Mouse (Mus musculus) adrenal gland, adult (tissue): Measurements from ENCODE around the gene Abcb8.

Experiments
- DNase-seq, 2 experiments: peaks; one replicate each; pipeline ENCODE4 v3.0.0; 2022 to 2023; ENCODE audit warnings: low spot score in 1 of 2; ENCODE audit not compliant: inconsistent age in 2 of 2

The Abcb8 gene

GRCm38 (mm10) chr5:24424861-24425411, 31.5 kb downstream of the Abcb8 start:
- DNase-seq: peak; percentile 89 to 95

DNA sequence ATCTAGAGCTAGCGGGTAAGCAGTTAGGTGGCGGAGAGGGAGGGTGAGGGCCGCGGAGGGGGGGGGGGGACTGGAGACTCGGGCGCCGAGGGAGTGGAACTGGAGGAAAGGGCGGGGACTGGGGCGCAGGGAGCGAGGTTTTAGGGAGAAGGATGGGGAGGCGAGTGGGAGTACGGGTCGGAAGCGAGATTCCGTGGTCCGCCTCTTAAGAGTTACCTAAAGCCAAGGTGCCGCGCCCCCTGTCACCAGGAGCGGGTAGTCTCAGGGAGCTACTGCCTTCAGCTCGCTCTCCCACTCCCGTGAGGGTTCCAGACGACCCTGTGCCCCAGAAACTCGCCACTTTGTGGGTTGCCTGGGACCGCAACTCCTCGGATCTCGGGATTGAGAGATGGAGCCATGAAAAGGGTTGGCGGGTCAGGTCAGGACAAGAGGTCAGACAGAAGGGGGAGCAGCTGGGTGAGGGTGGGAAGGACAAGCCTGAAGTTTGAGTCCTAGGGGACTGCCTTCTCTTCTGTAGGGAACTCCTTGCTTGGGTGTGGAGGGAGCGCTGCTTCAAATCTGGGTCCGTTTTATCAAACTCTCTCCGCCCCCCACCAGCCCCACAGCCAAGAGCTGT, 32.1 kb downstream of the Abcb8 start:
- peak in 1 of 2 experiments; percentile 70 for DNase-seq

DNA sequence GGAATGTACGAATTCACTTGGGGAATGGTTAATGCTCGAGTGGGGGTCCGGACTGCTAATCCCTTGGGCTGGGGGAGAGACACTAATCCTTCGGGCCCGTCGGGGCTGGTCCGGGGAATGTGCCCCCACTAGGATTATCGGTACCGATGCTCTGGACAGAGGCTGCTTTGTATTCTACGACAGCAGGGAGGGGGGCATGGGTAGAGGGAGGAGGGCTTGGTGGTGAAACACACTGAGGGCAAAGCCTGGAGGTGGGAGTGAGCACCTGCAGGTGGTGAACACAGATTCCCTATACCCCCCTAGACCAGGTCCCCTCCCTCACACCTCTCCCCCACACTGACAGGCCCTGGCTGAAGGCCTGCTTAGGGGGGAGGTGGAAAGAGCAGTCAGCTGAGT, 32.6 kb downstream of the Abcb8 start:
- peak in 1 of 2 experiments; percentile 56 for DNase-seq

DNA sequence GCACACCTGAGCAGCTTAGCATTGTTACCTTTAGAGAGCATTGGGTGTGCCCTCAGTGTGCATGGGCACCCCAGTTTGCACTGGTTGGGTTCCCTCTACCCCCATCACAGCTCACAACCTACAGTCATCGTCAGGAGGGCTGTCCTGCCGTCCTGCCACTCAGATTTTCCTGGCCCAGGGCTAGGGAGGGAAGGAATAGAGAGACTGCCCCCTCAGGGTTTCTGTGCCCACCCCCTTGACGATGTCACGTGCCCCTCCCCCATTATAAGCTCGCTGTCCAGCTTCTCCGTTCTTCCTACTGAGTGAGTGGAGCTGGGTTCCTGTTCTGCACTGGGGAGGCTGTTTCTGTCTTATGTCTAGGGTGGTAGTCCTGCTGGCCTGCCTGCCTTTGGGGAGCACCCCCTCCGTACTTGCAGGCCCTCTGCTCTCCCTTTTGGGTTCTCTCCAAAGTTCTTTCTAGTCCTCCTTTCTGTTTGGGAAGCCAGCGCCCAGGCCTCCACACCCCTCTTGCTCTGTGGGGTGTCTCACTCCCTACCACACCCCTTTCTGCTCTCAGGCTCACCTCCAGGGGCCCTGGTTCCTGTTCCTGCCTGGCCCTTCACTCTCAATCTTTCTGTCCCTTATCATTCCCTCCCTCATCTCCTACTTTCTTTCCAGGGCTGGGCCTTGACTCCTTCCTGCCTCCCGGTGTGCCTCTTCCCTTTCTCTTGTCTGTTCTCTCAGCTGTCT, 33.3 kb downstream of the Abcb8 start:
- DNase-seq: no peak

DNA sequence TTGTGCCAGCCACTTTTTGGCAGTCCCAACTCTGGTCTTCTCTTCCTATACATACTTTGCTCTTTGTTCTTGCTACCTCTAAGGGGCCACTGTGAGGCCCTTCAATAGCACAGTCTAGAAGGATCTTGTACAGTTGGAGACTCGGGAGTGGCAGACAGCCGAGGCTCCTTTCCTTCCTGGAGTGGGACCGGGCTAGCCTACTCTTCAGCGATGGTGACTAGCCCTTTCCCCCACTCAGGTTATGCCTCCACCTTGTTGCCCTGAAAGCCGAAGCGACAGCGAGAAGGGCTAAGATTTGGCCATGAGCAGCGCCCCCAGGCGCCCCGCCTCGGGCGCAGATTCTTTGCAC, 33.8 kb downstream of the Abcb8 start:
- DNase-seq: no peak

- peak in 1 of 2 experiments; percentile 47 for DNase-seq
Observed at GRCm38 (mm10) chr5:24427981-24428402, 34.5 kb downstream of the Abcb8 start.

GRCm38 (mm10) chr5:24428596-24428995, 35.1 kb downstream of the Abcb8 start:
- peak; percentile 56 to 65 for DNase-seq

- no peak for DNase-seq
Observed at GRCm38 (mm10) chr5:24433993-24434392, 40.5 kb downstream of the Abcb8 start.

DNA sequence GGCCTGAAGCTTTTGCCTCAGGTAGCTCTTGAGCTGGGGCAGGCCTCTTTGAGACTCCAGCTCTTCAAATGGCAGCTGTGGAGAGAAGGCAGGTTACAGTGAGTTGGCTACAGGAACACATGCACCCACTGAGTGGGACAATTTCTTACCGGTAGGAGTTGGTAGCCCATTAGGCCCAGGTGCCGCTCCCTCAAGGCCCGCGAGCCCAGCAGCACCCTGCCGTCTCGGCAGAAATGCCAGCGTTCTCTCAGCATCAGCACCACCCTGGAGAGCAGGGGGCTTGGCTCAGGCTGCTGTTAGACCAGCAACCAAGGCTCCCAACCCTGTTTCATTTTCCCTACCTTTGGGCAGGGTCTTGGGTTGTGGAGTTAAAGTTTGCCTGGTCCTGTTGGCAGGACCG, 47.7 kb downstream of the Abcb8 start:
- no peak for DNase-seq

DNA sequence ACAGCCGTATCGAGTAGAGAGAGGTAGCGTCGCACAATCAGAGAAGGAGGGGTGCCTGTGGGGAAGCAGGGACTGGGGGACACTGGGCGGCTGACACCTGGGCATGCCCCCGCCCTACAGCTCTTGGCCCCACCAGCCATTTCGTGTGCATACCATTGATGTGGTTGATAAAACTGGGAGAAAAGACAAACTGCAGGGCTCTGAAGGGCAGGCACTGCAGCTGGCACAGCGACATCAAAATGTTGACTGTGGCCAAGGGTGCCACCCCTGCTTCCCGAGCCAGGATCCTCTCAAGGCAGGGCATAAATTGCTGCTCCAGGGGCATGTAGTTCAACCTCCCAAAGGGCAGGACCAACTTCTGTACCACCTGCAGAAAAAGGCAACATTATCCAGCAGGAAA, 48.6 kb downstream of the Abcb8 start:
- no peak for DNase-seq

GRCm38 (mm10) chr5:24443204-24443603, 49.7 kb downstream of the Abcb8 start:
- DNase-seq: peak in 1 of 2 experiments; percentile 22

DNA sequence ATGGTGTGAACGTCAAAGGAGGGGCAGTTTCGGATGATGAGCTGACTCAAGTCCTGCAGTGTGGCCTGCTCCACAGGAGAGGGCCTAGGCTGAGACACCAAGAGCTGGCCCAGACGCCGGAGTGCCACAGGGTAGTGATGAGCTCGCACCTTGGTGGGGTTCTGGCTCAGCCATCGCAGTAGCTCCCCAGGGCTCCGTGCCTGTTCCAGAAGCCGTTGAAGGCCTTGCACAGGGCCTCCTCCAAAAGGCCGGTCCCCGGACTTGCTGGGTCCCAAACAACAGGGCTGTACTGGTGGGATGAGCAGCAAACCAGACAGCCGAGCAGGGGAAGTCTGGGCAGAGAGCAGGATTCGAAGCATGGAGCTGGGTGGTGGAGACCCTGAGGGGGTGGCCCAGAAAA, 50.5 kb downstream of the Abcb8 start:
- peak; percentile 34 to 56 for DNase-seq

DNA sequence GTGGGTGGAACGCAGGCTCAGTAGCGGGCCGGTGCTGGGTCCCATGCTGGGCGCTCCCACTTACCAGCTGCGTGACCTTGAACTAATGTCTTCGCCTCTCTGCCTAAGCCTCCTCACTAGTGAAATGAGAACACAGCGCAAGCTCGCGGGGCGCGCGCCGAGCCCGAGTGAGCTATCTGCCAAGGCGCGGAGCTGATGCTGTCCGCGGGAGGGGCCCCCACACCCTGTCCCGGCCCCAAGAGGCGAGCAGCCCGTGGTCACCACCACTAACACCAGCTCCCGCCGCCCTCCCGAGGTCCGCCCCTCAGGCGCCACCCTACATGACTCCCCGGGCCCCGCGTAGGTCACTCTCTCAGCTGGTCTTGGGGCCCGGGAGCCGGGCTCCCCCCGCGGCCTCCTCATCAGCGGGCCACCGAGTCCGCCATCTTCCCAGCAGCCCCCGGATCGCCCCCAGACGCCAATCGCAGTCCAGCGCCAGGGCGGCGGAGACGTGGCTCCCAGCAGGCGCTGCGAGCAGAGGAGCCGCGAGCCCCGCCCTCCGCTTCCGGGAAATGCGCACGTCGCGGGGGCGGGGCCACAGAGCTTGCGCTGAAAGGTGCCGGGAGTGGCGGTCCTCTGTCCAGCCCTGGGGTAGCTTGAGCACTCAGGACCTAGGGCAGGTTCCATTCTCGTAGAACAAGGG, 51.4 kb downstream of the Abcb8 start, which contains the start of gene Fastk:
TSS of gene Fastk (minus strand) at position 542 of the 682 bp plus-strand sequence.
- peak; percentile 96 to 97 for DNase-seq

DNA sequence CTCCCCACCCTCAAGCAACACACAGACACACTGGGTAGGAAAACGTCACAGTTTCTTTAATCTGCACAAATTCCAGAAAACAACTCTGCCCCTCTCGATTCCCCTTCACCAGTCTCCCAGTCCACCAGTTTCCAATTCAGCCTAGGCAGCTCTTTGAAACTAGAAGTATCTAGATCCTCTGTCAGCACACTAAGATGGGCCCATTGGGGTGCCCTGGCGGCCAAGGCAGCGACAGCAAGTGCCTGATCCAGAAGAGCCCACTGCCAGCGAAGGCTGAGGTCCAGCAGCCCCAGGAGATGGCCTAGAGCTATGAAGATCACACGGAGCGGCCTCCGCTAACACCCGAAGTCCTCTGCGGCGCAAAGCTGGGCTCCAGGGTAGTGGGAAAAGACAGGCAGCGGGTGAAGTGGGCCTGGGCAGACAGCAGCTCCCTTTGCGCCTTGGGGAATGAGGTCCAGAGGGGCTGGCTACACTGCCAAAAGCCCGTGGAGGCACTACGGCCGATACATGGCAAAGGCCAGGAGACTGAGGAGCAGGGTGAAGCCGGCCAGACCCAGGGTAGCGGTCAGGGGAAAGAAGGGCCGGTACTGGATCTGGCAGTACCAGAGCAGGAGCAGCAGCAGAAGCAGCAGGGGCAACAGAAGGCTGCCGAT, 52.1 kb downstream of the Abcb8 start:
- DNase-seq: peak; percentile 50 to 70

DNA sequence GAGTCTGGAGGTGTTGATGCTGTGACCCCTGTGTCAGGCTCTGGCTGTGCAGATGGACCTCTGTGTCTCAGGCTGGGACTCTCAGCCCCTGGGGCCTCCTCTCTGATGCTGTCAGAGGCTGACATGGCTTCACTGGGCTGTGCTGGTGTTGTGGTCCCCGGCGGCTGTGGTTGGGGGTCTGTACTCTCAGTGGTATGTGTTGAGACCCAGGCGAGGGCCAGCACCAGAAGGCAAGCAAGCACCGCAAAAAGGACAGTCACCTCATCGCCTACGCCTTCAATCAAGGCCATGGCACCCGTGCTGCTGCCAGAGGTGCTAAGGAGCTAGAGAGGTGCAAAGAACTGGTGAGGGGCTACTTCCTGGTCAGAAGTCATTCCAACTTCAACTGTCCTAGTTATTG, 53.2 kb downstream of the Abcb8 start:
- DNase-seq: peak in 1 of 2 experiments; percentile 42

DNA sequence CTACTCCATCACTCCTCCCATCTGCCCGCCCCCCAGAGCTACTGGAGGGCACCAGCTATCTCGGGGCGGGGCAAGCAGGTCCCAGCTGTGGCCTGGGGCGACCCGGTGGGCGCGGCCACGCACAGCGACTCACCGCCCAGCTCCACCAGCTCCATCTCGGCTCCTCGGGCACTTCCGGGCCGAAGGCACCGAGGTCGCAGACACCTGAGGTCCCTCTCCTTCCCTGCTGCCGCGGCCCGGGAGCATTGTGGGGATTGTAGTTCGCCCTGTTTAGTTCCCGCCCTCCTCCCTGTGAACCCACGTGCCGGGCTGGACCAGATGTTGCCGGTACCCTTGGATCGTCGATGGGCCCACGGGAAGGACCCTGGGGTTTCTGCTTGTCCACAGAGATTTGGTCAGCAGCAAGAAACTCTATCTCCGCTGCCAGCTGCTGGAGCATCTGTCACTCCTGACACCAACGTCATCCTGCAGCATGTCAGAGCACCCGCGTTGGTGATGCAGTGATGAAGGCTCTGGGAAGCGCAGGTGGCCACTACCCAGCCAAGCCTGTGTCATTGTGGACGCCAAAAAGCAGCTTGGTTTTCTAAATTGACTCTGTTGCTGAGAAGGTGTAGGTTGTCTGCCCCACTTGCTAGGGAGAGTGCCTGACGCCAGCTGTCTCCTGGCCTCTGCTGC, 54.3 kb downstream of the Abcb8 start, which contains the start of gene Tmub1:
TSS of gene Tmub1 (minus strand) at position 231 of the 675 bp plus-strand sequence.
- peak; percentile 92 to 96 for DNase-seq

GRCm38 (mm10) chr5:24451264-24452029, 58.0 kb downstream of the Abcb8 start:
- DNase-seq: peak; percentile 90 to 94

DNA sequence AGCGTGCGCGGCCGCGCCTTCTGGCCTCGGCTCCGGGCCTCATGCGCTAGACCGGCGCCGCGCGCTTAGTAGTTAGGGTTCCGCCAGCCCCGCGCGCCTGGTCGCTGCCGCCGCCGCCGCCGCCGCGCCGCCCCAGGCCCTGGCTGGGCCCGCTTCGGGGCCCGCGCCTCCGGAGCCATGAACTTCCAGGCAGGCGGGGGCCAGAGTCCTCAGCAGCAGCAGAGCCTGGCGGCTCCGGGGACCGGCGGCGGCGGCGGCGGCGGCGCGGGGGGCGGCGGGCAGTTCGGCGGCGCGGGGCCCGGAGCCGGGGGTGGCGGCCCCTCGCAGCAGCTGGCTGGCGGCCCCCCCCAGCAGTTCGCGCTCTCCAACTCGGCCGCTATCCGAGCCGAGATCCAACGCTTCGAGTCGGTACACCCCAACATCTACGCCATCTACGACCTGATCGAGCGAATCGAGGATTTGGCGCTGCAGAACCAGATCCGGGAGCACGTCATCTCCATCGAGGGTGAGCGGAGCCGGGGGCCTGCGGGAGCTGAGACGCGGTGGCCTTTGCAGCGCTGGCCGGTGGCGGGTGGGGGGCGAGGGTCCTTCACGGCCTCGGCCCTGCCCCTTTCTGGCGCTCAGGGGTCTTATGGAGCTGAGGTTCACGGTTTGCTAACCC, 58.7 kb downstream of the Abcb8 start, which contains the start of gene Agap3:
TSS of gene Agap3 (plus strand) at position 148 of the 661 bp plus-strand sequence.
- peak in 1 of 2 experiments; percentile 69 for DNase-seq

DNA sequence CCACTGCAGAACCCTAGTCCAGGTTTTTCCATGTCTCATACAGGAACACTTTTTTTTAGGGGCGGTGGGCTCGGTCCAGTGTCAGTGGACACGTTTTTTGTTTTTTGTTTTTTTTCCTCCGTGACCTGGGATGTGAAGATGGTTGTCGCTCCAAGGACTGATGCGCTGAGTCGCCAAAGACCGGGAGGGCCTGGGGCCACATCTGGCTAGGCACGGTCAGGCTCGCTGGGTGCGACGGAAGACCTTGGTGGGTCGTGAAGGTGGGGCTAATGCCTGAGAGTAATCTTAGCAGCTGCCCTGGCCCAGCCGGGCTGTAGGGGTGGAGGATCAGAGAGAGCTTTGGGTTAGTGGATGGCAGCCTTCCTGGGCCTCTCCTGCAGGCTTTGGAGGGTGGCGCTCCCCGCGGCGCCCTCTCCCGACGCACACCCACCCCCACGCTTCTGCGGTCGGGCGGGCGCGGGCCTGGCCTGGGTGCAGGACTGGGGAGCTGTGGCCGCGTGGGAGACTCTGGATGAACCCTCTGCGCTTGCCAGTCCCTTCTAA, 59.3 kb downstream of the Abcb8 start:
- DNase-seq: peak; percentile 62 to 84
